Mouse (Mus musculus) B cell, adult 2 months (primary cell): Measurements from ENCODE around the gene Sirt1.
A peak's percentile ranks its signal among the peaks of the same experiment; 100 is the strongest.
"Not testable (repeated sequence)": the region's sequence is repeated elsewhere in the genome, so short reads cannot be mapped to it uniquely, and the experiment has no call there.

Experiments used
- DNase-seq, 2 experiments: peaks; one replicate each; pipeline ENCODE4 v3.0.0; 2022

Sirt1 gene

DNA sequence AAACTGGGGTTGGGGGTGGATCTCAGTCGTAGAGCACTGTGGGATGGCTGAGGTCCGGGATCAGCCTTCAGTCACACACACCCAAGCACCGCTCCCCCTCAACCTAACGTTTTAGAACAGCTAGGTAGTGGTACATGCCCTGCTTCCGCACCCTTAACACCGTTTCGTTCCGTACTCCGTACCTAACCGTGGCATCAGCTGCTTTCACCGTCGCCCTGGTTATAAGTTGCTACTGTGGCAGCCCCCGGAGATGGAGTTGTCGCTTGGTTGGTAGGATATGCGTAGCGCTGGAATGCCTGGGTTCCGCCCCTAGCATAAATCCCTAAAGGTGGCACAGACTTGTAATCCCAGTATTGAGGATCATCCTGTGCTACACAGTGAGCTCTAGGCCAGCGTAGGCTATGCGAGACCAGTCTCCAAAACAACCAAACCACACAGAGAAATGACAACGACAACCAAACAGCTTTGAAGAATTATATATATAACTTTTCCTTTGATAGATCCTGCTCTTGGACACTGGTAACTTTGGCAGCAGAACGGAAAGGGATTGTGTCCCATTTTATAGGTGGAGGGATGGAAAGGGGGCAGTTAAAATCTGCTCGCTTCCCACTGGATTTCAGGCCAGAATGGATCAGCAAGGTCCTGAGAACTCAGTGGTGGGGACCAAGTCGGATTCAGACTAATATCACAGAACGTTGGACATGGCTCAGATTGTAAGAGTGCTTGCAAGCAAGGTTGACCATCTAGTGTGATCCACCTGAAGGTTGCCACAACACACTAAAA, at the start of gene Sirt1:
Gene Sirt1 (minus strand): TSS at position 207 of the 783 bp plus-strand sequence.
- DNase-seq, result peak; percentile 31 to 40

- DNase-seq, result peak; percentile 88
Measured at GRCm38 (mm10) chr10:63429785-63430305, 48.3 kb upstream of the Sirt1 start, which contains the start of gene Ctnna3. TSS of gene Ctnna3 (plus strand) at chr10:63430098.

- peak; percentile 100 for DNase-seq
Measured at GRCm38 (mm10) chr10:63429380-63429779, 47.9 kb upstream of the Sirt1 start.

DNA sequence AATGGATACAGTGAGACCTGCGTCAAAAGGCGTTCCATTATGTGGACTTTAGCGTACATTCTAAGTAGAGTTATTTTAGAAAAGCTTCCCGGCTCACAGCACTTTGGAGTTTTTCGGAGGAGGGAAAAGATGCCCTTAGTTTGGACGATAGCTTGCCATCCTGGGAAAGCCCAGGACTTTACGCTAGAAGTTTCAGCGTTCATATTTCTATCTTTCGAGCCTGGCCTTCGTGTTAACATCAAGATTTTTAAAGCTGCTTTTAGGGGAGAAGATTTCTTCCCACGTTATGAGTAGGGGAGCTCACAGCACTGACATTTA, 47.5 kb upstream of the Sirt1 start:
- DNase-seq, result no peak

GRCm38 (mm10) chr10:63428243-63429022, 46.9 kb upstream of the Sirt1 start:
- peak; percentile 57 to 58 for DNase-seq

- peak in 1 of 2 experiments; percentile 8 for DNase-seq
Measured at GRCm38 (mm10) chr10:63427146-63427545, 45.6 kb upstream of the Sirt1 start.

GRCm38 (mm10) chr10:63424475-63424814, 42.9 kb upstream of the Sirt1 start:
- DNase-seq, result peak; percentile 66 to 74

DNA sequence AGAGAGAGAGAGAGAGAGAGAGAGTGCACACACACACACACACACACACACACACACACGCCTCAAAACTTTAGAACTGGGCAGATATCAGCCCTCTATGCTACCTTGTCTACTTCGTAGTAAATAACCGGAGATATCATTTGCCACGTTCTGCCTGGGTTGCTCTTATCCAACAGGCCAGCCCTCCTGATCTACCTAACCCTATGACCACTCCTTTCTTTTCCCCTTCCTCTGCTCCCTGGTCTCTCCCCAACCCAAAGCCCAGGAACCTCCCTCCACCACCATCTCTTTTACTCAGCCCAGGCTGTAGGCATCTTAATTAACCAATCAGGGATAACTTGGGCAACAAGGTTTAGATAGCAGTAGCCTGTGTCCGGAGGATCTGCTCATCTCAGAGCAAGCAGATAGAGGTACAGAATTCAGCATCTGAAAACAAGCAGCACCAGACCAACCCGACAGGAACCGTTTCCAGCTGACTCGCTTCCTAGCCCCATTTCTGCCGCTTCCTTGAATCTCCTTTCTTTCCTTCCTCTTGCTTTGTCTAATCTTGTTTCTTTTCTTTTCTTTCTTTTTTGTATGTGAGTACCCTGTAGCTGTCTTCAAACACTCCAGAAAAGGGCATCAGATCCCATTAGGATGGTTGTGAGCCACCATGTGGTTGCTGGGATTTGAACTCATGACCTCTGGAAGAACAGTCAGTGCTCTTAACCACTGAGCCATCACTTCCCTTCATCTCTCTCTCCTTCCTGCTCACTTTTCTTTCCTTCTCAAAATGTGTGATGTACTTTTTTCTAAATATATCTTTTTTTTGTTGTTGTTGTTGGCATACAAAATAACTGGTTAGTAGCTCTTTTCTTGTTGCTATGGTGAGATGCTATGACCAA, 42.3 kb upstream of the Sirt1 start:
- DNase-seq, result no peak

GRCm38 (mm10) chr10:63422736-63422992, 41.2 kb upstream of the Sirt1 start:
- DNase-seq, result no peak

- peak; percentile 73 to 76 for DNase-seq
Measured at GRCm38 (mm10) chr10:63421739-63422735, 40.5 kb upstream of the Sirt1 start, which contains the start of gene Gm7075. TSS of gene Gm7075 (minus strand) at chr10:63421789.

GRCm38 (mm10) chr10:63417061-63417460, 35.6 kb upstream of the Sirt1 start:
- no peak for DNase-seq

DNA sequence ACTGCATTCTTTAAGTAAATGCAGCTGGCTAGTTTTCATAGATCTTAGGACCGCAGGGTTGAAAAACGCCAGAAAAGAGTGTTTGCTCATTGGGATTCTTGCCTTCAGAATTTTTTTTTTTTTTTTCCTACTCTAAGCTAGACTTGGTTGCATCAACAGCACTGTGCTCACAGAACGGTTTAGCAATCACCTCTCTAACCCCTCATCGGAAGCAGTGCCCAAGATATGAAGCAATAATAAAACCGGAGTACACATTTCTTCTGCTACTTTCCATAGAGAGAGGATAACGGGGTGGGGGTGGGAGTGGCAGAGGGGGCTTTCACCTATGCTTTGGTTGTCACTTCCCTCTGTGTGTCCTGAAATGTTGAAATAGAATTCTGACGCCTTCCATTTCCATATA, 34.3 kb upstream of the Sirt1 start:
- DNase-seq, result no peak

DNA sequence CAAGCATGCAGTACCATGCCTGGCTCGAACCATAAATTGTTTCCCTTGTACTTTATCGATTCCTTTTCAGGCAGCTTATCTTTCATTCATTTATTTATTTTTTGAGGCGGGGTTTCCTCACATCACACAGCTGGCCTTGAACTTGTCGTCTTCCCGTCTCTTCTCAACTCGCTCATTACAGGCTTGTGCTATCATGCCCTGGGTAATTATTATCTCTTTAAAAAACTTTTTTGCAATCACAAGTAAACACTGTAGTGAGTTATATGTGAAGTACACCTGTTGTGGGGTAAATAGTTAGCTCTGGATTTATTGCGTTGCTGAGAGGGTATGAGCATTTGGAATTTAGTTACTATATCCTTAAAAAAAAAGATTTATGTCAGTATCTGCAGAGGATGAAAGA, 33.8 kb upstream of the Sirt1 start:
- no peak for DNase-seq

DNA sequence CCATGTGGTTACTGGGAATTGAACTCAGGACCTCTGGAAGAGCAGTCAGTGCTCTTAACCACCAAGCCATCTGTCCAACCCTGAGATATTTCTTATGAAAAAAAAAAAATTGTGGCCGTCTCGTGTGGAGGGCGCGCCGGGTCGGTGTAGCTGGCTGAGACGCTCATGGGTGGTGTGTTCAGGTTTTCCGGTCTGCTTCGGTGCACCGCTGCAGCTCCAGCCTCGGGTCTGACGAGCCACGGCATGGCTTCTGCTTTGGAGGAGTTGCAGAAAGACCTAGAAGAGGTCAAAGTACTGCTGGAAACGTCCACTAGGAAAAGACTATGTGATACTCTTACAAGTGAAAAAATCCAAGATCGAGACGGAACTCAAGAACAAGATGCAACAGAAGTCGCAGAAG, 31.3 kb upstream of the Sirt1 start:
- no peak for DNase-seq

GRCm38 (mm10) chr10:63411674-63412073, 30.2 kb upstream of the Sirt1 start:
- DNase-seq, result not testable (repeated sequence)

DNA sequence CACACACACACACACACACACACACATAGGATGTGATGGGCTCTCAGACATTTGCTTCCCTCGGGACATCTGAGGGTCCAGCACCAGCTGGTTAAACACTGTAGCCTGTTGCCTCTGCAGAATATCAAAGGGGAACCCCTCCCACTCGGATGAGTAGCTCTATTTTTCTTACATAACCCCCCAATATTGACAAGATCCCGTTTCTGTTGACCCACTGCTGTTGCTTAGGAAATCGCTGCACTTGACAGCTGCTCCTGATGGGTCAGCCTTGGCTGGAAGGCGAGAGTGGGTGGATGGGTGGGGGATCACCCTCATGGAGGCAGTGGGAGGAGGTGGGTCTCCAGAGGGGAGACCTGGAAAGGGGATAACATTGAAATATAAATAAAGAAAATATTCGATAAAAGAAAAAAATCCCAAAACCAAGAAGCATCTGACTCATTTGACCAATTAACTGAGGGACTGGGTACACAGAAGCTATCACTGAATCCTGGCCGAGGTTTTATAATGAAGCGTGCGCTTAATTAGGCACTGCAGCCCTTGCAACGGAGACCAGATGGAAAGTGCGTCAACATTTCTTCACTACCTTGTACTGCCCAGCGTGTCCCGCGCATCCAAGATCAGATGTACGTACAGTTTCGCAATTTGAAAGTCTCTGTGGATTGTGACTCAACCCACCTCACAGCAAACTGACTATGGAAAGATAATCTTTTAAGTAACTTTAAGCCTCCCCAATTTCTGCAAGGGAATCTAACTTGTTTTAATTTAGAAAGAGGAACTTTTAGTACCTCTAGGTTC, 28.9 kb upstream of the Sirt1 start:
- DNase-seq, result no peak

DNA sequence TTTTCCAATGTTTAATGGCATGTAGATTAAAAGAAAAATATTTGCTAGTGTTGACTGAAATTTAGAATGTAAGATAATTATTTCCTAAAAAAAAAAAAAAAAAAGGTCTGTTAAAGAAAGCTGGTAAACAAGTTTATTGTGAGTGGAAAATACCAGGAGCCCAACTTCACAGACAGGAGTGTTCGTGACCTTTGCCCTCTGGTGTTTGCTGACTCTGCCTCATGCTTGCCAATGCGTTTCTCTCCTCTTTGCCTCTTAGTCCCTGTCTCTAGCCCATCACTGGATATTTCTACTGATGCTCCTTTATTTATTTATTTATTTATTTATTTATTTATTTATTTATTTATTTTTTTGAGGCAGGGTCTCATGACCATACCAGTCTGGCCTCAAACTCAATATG, 22.1 kb upstream of the Sirt1 start:
- DNase-seq, result no peak

GRCm38 (mm10) chr10:63402731-63403504, 21.4 kb upstream of the Sirt1 start:
- DNase-seq, result no peak

DNA sequence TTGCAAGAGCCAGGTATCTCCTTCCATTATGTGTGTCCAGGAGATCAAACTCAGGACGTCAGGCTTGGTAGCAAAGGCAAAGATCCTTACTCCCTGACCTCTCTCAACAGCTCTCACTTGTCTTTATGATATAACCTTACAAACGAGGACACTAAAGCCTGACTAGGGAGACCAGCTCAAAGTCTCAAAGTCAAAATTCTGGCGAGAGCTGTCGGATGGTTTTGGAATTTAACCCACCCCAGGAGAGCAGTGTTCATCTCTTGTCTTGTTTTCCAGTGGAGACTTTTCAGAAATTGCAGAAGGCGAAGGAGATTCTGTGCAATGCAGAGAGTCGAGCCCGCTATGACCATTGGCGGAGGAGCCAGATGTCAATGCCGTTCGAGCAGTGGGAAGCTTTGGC, 15.5 kb upstream of the Sirt1 start:
- no peak for DNase-seq

- no peak for DNase-seq
Measured at GRCm38 (mm10) chr10:63388948-63389347, 7.4 kb upstream of the Sirt1 start.
